Mouse (Mus musculus): ENCODE measurements around the gene Alk. TPM values are rescaled to one million over a fixed set of nuclear protein-coding genes. Genes with fewer than 3 reads are reported as not detected.

Gene Alk
- polyA plus RNA-seq, 1 experiment from 2014 or later: 2.7 TPM

GRCm38 (mm10) chr17:71935837-71936236 is 668.6 kb downstream of the Alk start:
- 95% methylated on average over 10 of the region's 10 CpGs for WGBS
- Histone ChIP-seq H3K27me3 (no peaks in the 10 kb centered on the region), H3K27ac (replicated peaks) (no peak overlapping the region), H3K4me2 (replicated peaks) (no peak overlapping the region), H3K4me3 (no peak overlapping the region), H3K36me3 (no peaks in the 10 kb centered on the region), H3K4me1 (no peaks in the 10 kb centered on the region), H3K9ac (replicated peaks) (no peak overlapping the region), H3K9me3 (no peaks in the 10 kb centered on the region)
- ATAC-seq (replicated peaks): no peak

- H3K36me3 ChIP-seq: no peaks in the 10 kb centered on the region
- 56% methylated on average over 3 of the region's 3 CpGs for WGBS
- H3K4me1 ChIP-seq: no peaks in the 10 kb centered on the region
- H3K4me3 ChIP-seq: no peak overlapping the region
- no peak overlapping the region for H3K27ac ChIP-seq (replicated peaks)
- ATAC-seq (replicated peaks): no peak
- H3K9me3 ChIP-seq: no peaks in the 10 kb centered on the region
- no peak overlapping the region for H3K9ac ChIP-seq (replicated peaks)
- H3K4me2 ChIP-seq (replicated peaks): no peak overlapping the region
- no peaks in the 10 kb centered on the region for H3K27me3 ChIP-seq
These were observed 669.1 kb downstream of the Alk start for GRCm38 (mm10) chr17:71935336-71935735.

- no peaks in the 10 kb centered on the region for H3K9me3 ChIP-seq
- H3K9ac ChIP-seq (replicated peaks): no peak overlapping the region
- no peak for ATAC-seq (replicated peaks)
- no peaks in the 10 kb centered on the region for H3K36me3 ChIP-seq
- no peaks in the 10 kb centered on the region for H3K4me1 ChIP-seq
- no peak overlapping the region for H3K27ac ChIP-seq (replicated peaks)
- no peak overlapping the region for H3K4me3 ChIP-seq
- no peaks in the 10 kb centered on the region for H3K27me3 ChIP-seq
- 89% methylated on average over 5 of the region's 5 CpGs for WGBS
- no peak overlapping the region for H3K4me2 ChIP-seq (replicated peaks)
These were observed 689.5 kb downstream of the Alk start for GRCm38 (mm10) chr17:71914941-71915340.

- H3K4me3 ChIP-seq: no peak overlapping the region
- no peak overlapping the region for H3K27ac ChIP-seq (replicated peaks)
- no peaks in the 10 kb centered on the region for H3K27me3 ChIP-seq
- H3K9ac ChIP-seq (replicated peaks): no peak overlapping the region
- H3K9me3 ChIP-seq: no peaks in the 10 kb centered on the region
- no peaks in the 10 kb centered on the region for H3K36me3 ChIP-seq
- no peaks in the 10 kb centered on the region for H3K4me1 ChIP-seq
- no peak overlapping the region for H3K4me2 ChIP-seq (replicated peaks)
- no peak for ATAC-seq (replicated peaks)
- 66% methylated on average over 3 of the region's 3 CpGs for WGBS
These were observed 689.9 kb downstream of the Alk start for GRCm38 (mm10) chr17:71914541-71914940.

DNA sequence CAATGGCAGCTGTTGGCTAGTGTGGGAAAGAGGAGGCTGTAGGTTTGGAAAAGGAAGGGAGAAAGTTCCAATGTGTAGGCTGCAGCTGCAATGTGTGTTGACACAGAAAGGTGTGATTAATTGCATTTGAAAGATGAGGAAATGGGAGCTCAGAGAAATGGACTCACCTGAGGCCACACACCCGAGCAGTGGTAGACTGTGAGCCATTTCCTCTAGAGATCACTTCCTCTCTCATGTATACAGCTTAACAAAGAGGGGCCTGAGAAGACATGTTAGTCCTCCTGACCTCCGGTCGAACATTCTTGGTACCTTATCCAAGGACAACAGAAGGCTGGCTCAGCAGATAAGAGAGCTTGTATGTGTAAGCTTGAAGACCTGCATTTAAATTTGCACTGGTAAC is 691.2 kb downstream of the Alk start:
- Histone ChIP-seq H3K9me3 (no peaks in the 10 kb centered on the region), H3K27me3 (no peaks in the 10 kb centered on the region), H3K4me1 (no peaks in the 10 kb centered on the region), H3K27ac (replicated peaks) (no peak overlapping the region), H3K4me3 (no peak overlapping the region), H3K36me3 (no peaks in the 10 kb centered on the region), H3K9ac (replicated peaks) (no peak overlapping the region), H3K4me2 (replicated peaks) (no peak overlapping the region)
- no peak for ATAC-seq (replicated peaks)
- WGBS: 88% methylated on average over 3 of the region's 3 CpGs

- no peak overlapping the region for H3K4me2 ChIP-seq (replicated peaks)
- 40% methylated on average over 3 of the region's 3 CpGs for WGBS
- no peak for ATAC-seq (replicated peaks)
These were observed 695.3 kb downstream of the Alk start for GRCm38 (mm10) chr17:71909107-71909506.

GRCm38 (mm10) chr17:71881369-71881768 is 723.1 kb downstream of the Alk start:
- H3K9me3 ChIP-seq: no peaks in the 10 kb centered on the region
- no peaks in the 10 kb centered on the region for H3K36me3 ChIP-seq
- no peak for ATAC-seq (replicated peaks)
- H3K4me2 ChIP-seq (replicated peaks): no peak overlapping the region
- no peak overlapping the region for H3K4me3 ChIP-seq
- H3K4me1 ChIP-seq: no peaks in the 10 kb centered on the region
- H3K27me3 ChIP-seq: no peaks in the 10 kb centered on the region
- H3K27ac ChIP-seq (replicated peaks): no peak overlapping the region
- WGBS: 79% methylated on average over 6 of the region's 6 CpGs
- no peak overlapping the region for H3K9ac ChIP-seq (replicated peaks)

More at GRCm38 (mm10) chr17:71909107-71909506, 695.3 kb downstream of the Alk start:
- Histone ChIP-seq H3K9me3 (no peaks in the 10 kb centered on the region), H3K27me3 (no peaks in the 10 kb centered on the region), H3K4me1 (no peaks in the 10 kb centered on the region), H3K4me3 (no peak overlapping the region), H3K36me3 (no peaks in the 10 kb centered on the region), H3K9ac (replicated peaks) (no peak overlapping the region), H3K27ac (replicated peaks) (no peak overlapping the region)

DNA sequence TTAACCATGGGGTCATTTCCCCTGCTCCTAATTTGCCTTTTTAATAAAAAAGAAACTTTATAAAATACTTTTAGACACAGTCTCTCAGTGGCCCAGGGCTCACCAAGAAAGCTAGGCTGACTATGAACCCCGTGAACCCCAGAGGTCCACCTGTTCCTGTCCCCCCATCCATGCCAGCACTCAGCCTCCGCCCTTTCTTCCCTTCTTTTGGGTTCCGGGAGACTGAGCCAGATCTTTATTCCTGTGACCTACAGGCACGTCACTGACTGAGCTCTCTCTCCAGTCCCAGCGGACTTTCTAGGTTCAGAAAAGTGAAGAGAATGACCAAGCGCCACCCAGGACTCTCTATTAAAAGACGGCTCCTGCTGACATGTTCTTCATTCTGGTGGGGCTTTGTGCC is 728.9 kb downstream of the Alk start:
- ATAC-seq (replicated peaks): no peak
- no peaks in the 10 kb centered on the region for H3K27me3 ChIP-seq
- WGBS: 86% methylated on average over 7 of the region's 7 CpGs

GRCm38 (mm10) chr17:71874795-71875194 is 729.6 kb downstream of the Alk start:
- Histone ChIP-seq H3K9me3 (peaks cover 3% of the 10 kb centered on the region; the same call in 1 of the 2 replicates), H3K4me1 (no peaks in the 10 kb centered on the region), H3K4me2 (replicated peaks) (no peak overlapping the region), H3K27ac (replicated peaks) (no peak overlapping the region), H3K9ac (replicated peaks) (no peak overlapping the region), H3K4me3 (no peak overlapping the region), H3K36me3 (no peaks in the 10 kb centered on the region), H3K27me3 (no peaks in the 10 kb centered on the region)
- WGBS: 94% methylated on average over 9 of the region's 9 CpGs
- no peak for ATAC-seq (replicated peaks)

More for the DNA sequence above, 728.9 kb downstream of the Alk start:
- no peak overlapping the region for H3K4me2 ChIP-seq (replicated peaks)
- peaks cover 3% of the 10 kb centered on the region; the same call in 1 of the 2 replicates for H3K9me3 ChIP-seq
- no peak overlapping the region for H3K4me3 ChIP-seq
- no peaks in the 10 kb centered on the region for H3K4me1 ChIP-seq
- no peak overlapping the region for H3K9ac ChIP-seq (replicated peaks)
- H3K36me3 ChIP-seq: no peaks in the 10 kb centered on the region
- H3K27ac ChIP-seq (replicated peaks): no peak overlapping the region

DNA sequence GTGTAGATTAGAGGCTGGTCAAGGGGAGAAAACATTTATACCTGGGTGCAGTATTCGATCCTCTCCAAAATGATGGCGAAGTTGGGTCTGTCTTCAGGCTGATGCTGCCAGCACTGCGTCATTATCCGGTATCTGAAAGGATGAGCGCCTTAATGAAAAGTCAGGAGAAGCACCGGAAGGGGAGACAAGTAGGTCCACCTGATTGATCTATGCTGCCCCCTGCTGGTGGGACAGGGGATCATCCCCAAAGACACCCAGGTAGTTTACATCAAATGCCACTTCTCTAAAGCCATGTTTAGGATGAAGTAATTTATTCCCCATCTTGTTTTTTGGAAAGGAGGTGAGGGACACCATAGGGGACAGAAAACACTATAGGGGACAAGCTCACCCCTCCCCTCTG is 730.4 kb downstream of the Alk start:
- Histone ChIP-seq H3K9me3 (peaks cover 3% of the 10 kb centered on the region; the same call in 1 of the 2 replicates), H3K36me3 (no peaks in the 10 kb centered on the region), H3K4me3 (no peak overlapping the region), H3K4me1 (peaks cover 5% of the 10 kb centered on the region), H3K9ac (replicated peaks) (no peak overlapping the region), H3K27me3 (no peaks in the 10 kb centered on the region), H3K27ac (replicated peaks) (no peak overlapping the region), H3K4me2 (replicated peaks) (no peak overlapping the region)
- 40% methylated on average over 6 of the region's 6 CpGs for WGBS
- ATAC-seq (replicated peaks): no peak

GRCm38 (mm10) chr17:71872976-71873375 is 731.5 kb downstream of the Alk start:
- no peak for ATAC-seq (replicated peaks)
- 66% methylated on average over 5 of the region's 5 CpGs for WGBS
- no peak overlapping the region for H3K4me2 ChIP-seq (replicated peaks)
- H3K27me3 ChIP-seq: no peaks in the 10 kb centered on the region
- H3K9me3 ChIP-seq: peaks cover 3% of the 10 kb centered on the region; the same call in 1 of the 2 replicates
- H3K9ac ChIP-seq (replicated peaks): no peak overlapping the region
- H3K4me3 ChIP-seq: no peak overlapping the region
- H3K36me3 ChIP-seq: no peaks in the 10 kb centered on the region
- no peak overlapping the region for H3K27ac ChIP-seq (replicated peaks)
- peaks cover 5% of the 10 kb centered on the region for H3K4me1 ChIP-seq

DNA sequence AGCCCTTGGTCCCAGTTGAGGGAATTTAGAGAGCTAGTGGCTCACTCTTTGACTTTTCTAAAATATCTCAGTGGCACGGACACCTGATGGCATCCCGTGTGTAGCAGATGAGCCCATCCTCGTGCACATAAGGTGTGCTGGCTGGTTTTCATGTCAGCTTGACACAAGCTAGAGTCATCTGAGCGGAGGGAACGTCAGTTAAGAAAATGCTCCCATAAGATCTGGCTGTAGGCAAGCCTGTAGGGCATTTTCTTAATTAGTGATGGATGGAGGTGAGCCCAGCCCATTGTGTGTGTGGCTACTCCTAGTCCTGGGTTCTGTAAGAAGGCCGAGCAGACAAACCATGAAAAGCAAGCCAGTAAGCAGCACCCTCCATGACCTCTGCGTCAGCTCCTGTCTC is 732.4 kb downstream of the Alk start:
- Histone ChIP-seq H3K4me3 (no peak overlapping the region), H3K27me3 (no peaks in the 10 kb centered on the region), H3K9ac (replicated peaks) (no peak overlapping the region), H3K36me3 (no peaks in the 10 kb centered on the region), H3K4me1 (peaks cover 5% of the 10 kb centered on the region), H3K4me2 (replicated peaks) (no peak overlapping the region), H3K27ac (replicated peaks) (no peak overlapping the region), H3K9me3 (peaks cover 3% of the 10 kb centered on the region; the same call in 1 of the 2 replicates)
- whole genome bisulfite sequencing: 85% methylated on average over 7 of the region's 7 CpGs
- no peak for ATAC-seq (replicated peaks)

DNA sequence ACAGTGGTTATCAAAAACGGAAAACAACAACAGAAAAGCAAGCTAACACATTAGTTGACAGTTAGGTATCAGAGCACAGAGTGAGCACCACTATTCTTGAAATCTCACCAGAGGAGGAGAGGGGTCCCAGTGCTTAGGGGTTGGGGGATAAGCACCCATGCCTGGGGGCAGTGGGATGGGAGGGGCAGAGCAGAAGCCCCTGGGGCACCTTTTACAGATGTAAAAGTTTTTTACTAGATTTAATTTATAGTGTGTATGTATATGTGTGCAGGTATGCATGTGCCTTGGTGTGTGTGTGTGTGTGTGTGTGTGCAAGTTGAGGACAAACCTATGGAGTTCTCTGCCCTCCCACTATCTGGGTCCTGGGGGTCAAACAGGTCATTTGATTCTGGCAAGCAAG is 733.8 kb downstream of the Alk start:
- H3K9ac ChIP-seq (replicated peaks): no peak overlapping the region
- no peak overlapping the region for H3K27ac ChIP-seq (replicated peaks)
- no peaks in the 10 kb centered on the region for H3K27me3 ChIP-seq
- H3K4me3 ChIP-seq: no peak overlapping the region
- 90% methylated on average over 1 of the region's 1 CpGs for WGBS
- no peak for ATAC-seq (replicated peaks)
- H3K4me2 ChIP-seq (replicated peaks): no peak overlapping the region
- H3K36me3 ChIP-seq: no peaks in the 10 kb centered on the region
- peaks cover 3% of the 10 kb centered on the region; the same call in 1 of the 2 replicates for H3K9me3 ChIP-seq
- peaks cover 5% of the 10 kb centered on the region for H3K4me1 ChIP-seq

Data from forebrain, embryonic 15.5 days (tissue).